Mouse (Mus musculus) right cerebral cortex, postnatal 10 days (tissue): ENCODE data around the gene Rab40c.

ENCODE experiments used
- DNase-seq, 2 experiments: peaks; one replicate each; pipeline ENCODE4 v3.0.0; 2021; ENCODE audit warnings: low spot score in 2 of 2

Gene Rab40c

GRCm38 (mm10) chr17:25919144-25919785 is at the start of gene Rab40c:
Gene Rab40c (minus strand): TSS chr17:25919727.
- peak; percentile 65 to 75 for DNase-seq

- DNase-seq = no peak
These were observed 48.6 kb upstream of the Rab40c start for GRCm38 (mm10) chr17:25968176-25968575.

DNA sequence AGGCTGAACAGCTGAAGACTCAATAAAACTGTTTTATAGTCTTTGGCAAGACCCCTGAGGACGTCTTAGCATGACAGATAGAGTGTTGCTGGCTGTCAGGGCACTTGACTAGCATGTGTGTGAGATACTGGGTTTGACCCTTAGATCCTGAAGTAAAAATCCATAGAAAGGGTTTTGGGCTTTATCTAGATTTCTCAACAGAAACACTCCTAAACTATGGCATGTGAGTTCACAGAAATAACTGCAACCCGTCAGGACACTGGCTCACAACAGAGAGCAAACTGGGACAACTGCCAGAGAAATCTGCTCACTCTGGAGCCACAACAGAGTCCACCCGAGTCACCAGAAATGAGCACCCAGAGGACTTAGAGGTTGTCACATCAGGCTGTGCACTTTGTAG is 48.1 kb upstream of the Rab40c start:
- DNase-seq = no peak

GRCm38 (mm10) chr17:25964271-25964670 is 44.7 kb upstream of the Rab40c start:
- DNase-seq = no peak

GRCm38 (mm10) chr17:25962413-25962905 is 42.9 kb upstream of the Rab40c start:
- DNase-seq = no peak

DNA sequence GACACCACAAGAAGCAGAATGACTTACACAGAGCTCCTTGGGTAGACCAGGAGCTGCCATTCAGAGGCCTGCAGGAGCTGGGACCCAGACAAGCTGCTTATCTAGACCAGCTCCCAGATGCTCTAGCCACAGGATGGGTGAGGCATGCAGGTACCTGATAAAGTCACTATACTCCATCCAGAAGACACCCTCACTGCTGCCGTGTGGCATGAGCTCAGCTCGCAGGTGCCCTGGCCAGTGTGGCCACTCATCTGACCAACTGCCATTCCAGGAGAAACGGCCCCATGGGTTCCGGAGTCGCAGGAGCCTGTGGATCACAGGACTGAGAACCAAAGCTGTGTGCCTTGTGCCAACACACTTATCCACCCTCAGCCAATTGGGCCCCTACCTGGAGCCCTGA is 42.0 kb upstream of the Rab40c start:
- DNase-seq = no peak

- no peak for DNase-seq
These were observed 40.3 kb upstream of the Rab40c start for GRCm38 (mm10) chr17:25959630-25960467.

DNA sequence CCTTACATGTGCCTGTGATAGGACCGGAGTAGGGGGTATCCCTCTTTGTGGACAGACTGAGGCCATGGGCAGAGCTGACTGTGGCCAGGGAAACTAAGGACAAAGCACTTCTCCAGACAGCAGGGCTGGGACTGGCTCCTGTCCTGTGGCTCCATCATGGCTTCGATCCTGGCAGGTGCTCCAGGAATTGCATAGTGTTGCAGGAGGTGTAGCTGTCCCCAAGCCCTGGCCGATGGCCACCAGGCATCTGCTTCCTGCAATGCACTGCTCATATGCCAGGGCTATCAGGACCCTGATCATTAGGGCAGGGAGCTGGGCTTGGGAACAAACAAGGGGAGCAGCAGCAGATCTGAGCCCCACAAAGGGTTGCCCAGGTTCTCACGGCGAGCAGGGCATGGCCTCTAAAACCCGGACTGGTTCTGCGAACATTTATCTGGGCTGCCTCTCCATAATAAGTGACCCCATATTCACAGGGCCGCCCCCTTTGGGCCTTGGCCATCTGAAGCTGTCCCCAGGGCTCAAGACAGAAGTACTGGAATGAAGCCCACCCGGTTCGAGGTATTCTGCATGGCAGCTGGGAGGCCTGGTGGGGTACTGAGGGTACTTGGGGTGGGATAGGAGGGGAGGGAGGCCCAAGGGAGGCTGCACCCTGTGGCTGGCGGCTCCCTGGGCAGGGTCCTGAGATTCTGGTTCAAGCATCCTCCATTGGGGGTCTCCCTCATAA is 39.4 kb upstream of the Rab40c start:
- DNase-seq = no peak

DNA sequence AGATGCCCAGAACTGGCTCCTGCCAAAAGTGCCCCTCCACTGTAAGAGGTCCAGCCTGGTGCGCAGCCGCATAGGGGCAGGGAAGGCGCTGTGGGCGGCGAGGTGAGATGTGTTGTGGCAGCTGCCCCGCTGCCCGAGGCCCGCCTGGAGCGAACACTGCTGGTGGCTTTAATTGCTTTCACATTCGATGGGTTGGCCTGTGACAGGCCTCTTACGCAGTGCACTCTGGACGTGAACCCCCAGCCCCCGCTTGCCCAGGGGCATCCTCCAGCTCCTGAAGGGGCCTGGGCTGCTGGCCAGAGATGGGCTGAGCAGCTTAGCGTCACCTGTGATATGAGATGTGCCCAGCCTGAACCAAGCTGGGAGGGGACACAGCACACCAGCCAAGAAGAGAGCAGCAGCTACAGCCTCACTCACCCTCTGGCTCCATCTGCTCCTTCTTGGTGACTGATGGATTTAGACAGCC is 38.1 kb upstream of the Rab40c start:
- DNase-seq = no peak

- DNase-seq = no peak
These were observed 37.1 kb upstream of the Rab40c start for GRCm38 (mm10) chr17:25956631-25957030.

DNA sequence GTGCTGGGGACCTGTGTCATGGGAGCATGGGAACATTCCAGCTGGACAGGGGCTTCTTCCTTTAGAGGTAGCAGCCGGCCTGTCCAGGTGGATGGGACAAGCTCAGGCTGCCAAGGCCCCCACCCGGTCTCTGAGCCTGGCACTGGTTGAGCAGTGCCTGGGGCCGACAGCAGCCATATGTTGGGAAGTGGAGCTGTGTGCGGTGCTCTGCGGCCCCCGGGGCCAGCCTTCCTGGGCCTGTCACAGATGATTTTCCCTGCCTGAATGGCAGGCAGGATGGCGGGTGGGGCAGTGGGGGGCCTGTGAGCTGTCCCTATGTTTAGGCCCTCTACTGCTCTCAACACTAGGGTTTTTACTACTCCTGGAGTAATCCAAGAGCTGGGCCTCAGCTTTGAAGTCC is 36.7 kb upstream of the Rab40c start:
- DNase-seq = no peak

GRCm38 (mm10) chr17:25955736-25956135 is 36.2 kb upstream of the Rab40c start:
- no peak for DNase-seq

DNA sequence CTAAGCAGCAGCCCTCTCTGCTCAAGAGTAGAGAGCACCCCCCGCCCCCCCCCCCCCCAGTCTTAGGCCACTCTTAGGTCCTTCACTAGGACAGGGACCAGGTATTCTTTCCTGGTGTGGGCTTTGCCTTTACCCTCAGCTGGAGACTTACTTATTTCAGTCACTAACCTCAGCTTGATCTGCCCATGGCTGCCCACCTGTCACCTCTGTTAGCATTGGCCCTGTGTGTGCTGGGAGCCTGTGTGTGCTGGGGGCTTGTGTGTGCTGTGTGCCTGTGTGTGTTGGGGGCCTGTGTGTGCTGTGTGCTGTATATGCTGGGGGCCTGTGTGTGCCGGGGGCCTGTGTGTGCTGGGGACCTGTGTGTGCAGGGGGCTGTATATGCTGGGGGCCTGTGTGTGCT is 35.1 kb upstream of the Rab40c start:
- no peak for DNase-seq

DNA sequence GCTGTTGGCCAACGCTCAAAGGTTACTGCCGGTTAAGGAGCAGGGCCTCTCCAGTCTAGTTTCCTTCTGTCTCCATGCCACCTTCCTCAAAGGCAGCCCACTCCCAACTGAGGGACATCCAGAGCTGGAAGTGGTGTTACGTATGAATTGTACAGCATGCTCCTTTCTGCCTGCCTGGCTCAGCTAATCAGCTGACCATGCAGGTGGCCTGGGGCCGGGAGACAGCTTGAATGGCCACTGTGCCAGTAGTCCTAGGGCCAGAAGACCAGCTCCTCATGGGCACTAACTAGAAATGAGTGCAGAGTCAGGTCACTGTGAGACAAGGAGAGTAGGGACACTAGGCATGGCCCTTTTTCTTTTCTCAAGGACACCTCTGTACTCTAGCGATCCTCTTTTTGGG is 33.6 kb upstream of the Rab40c start:
- DNase-seq = no peak

GRCm38 (mm10) chr17:25951803-25952623 is 32.5 kb upstream of the Rab40c start, which contains the start of gene A930017K11Rik:
Gene A930017K11Rik (minus strand): TSS chr17:25952565.
- no peak for DNase-seq

DNA sequence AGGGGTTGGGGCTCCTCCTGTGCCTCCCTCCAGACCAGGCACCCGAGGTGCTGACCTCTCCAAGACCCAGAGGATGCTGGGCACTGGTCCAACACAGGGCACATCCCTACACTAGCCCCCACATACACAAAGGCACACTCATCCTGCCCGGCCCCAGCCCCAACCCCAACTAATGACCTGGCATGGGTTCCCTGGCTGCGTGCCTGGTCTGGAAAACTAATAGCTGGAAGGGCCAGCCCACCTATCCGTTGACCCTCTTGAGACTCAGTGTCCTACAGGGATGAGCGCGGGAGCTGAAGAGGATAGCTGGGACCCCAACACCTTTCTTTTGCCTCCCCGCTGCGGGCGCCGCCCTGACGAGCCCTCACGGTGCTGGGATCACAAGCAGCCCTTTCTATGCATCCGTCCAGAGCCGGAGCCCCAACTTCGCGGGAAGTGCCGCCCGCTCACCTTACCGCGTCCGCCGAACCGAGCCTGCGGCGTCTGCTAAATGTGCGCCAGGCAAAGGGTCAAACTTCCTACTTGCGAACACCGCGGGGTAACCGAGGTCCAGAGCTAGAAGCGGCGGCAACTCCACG is 31.8 kb upstream of the Rab40c start:
- DNase-seq = no peak

GRCm38 (mm10) chr17:25950706-25951105 is 31.2 kb upstream of the Rab40c start:
- DNase-seq = no peak

- no peak for DNase-seq
These were observed 30.5 kb upstream of the Rab40c start for GRCm38 (mm10) chr17:25949981-25950380.

DNA sequence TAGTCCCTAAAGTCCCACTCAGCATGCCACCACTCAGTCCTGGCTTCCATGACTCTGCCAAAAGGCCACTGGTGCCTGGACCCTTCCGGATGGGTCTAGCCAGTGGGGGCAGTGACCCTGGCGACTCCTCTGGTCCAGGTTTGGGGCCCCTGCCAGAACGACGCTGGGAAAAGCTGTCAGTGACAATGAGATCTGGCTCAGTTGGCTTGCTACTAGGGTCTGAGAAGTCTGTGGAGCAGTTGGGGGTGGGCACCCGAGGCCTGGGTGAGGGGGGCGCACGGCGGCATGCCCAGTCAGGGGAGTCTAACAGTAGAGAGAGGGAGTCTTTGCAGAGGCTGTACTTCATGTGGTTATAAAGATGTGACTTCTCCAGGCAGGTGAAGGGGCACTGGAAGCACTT is 28.5 kb upstream of the Rab40c start:
- DNase-seq = no peak

GRCm38 (mm10) chr17:25947576-25947975 is 28.0 kb upstream of the Rab40c start:
- DNase-seq = no peak

GRCm38 (mm10) chr17:25946891-25947290 is 27.4 kb upstream of the Rab40c start:
- no peak for DNase-seq
